Mouse (Mus musculus) midbrain, embryonic 13.5 days (tissue): ENCODE results near the gene Reg2. TPM values are rescaled to one million over a fixed set of nuclear protein-coding genes. Genes with fewer than 3 reads are reported as not detected.

Source experiments
- polyA plus RNA-seq: library from polyadenylated mRNA; unstranded; fragments of >200 nt; fragmentation: Nextera tagmentation; extraction: Ambion mirVana; gene quantifications from 2 replicates; pipeline ENCODE4 v1.2.1, GENCODE M21; 2015

The Reg2 gene
- polyA plus RNA-seq, 1 experiment from 2014 or later = not detected

Other genes starting within 250 kb of the Reg2 start
- not detected in 2 replicates for gene Reg3b, start 25.0 kb upstream of the Reg2 start, polyA plus RNA-seq
- gene Reg3d, start 16.8 kb upstream of the Reg2 start, polyA plus RNA-seq = not detected in 2 replicates
- gene Reg3a, start 14.9 kb upstream of the Reg2 start, polyA plus RNA-seq = not detected in 2 replicates
- gene Reg1, start 27.1 kb downstream of the Reg2 start, polyA plus RNA-seq = not detected in 2 replicates
- gene Reg3g, start 73.2 kb downstream of the Reg2 start, polyA plus RNA-seq = not detected in 2 replicates